Mouse (Mus musculus) thymus, postnatal 0 days (tissue): ENCODE results near the gene Sgcg. TPM values are rescaled to one million over a fixed set of nuclear protein-coding genes. Genes with fewer than 3 reads are reported as not detected.

Experiments used
- DNase-seq: peaks from one replicate; pipeline ENCODE4 v3.0.0-alpha.2; 2015; ENCODE audit warnings: low spot score
- polyA plus RNA-seq: library from polyadenylated mRNA; unstranded; fragments of >200 nt; fragmentation: Nextera tagmentation; extraction: Ambion mirVana; gene quantifications from 2 replicates; pipeline ENCODE4 v1.2.1, GENCODE M21; 2015

Gene Sgcg
- polyA plus RNA-seq, 1 experiment from 2014 or later: 0.48 TPM

GRCm38 (mm10) chr14:61235846-61236474 lies 22.3 kb downstream of the Sgcg start:
- DNase-seq: no peak

- no peak for DNase-seq
Measured at GRCm38 (mm10) chr14:61232016-61232568, 26.2 kb downstream of the Sgcg start.

- DNase-seq: no peak
Measured at GRCm38 (mm10) chr14:61230179-61230578, 28.1 kb downstream of the Sgcg start.

GRCm38 (mm10) chr14:61229763-61230162 lies 28.5 kb downstream of the Sgcg start:
- DNase-seq: no peak

GRCm38 (mm10) chr14:61226151-61226550 lies 32.1 kb downstream of the Sgcg start:
- DNase-seq: no peak

GRCm38 (mm10) chr14:61224387-61225077 lies 33.8 kb downstream of the Sgcg start:
- no peak for DNase-seq

- no peak for DNase-seq
Measured at GRCm38 (mm10) chr14:61223740-61224139, 34.5 kb downstream of the Sgcg start.

- DNase-seq: no peak
Measured at GRCm38 (mm10) chr14:61222506-61222905, 35.8 kb downstream of the Sgcg start.

GRCm38 (mm10) chr14:61221166-61221565 lies 37.1 kb downstream of the Sgcg start:
- DNase-seq: no peak

GRCm38 (mm10) chr14:61211754-61212153 lies 46.5 kb downstream of the Sgcg start:
- no peak for DNase-seq

- DNase-seq: no peak
Measured at GRCm38 (mm10) chr14:61210111-61210510, 48.2 kb downstream of the Sgcg start.

- no peak for DNase-seq
Measured at GRCm38 (mm10) chr14:61194416-61194815, 63.9 kb downstream of the Sgcg start.

- DNase-seq: no peak
Measured at GRCm38 (mm10) chr14:61192326-61192725, 66.0 kb downstream of the Sgcg start.

- DNase-seq: no peak
Measured at GRCm38 (mm10) chr14:61191904-61192303, 66.4 kb downstream of the Sgcg start.

GRCm38 (mm10) chr14:61173229-61173628 lies 85.1 kb downstream of the Sgcg start:
- DNase-seq: peak; percentile 68

- peak; percentile 100 for DNase-seq
Measured at GRCm38 (mm10) chr14:61172548-61173158, 85.6 kb downstream of the Sgcg start.

GRCm38 (mm10) chr14:61171261-61171970 lies 86.9 kb downstream of the Sgcg start:
- no peak for DNase-seq
